Mouse (Mus musculus): ENCODE results near the gene Aktip. TPM values are rescaled to one million over a fixed set of nuclear protein-coding genes. Genes with fewer than 3 reads are reported as not detected.

Gene Aktip
- total RNA-seq, 2 experiments from 2014 or later, result 10.3 to 10.4 TPM

GRCm38 (mm10) chr8:91194081-91194480 lies 5.7 kb downstream of the Aktip start:
- ATAC-seq (replicated peaks; ENCODE audit: poor library complexity, severe bottlenecking), result no peak

GRCm38 (mm10) chr8:91192941-91193340 lies 6.8 kb downstream of the Aktip start:
- no peak for ATAC-seq (replicated peaks; ENCODE audit: poor library complexity, severe bottlenecking)

- peak; percentile 91 for ATAC-seq (replicated peaks; ENCODE audit: poor library complexity, severe bottlenecking)
Measured at GRCm38 (mm10) chr8:91190816-91191340, 8.9 kb downstream of the Aktip start.

GRCm38 (mm10) chr8:91188152-91188551 lies 11.6 kb downstream of the Aktip start:
- no peak for ATAC-seq (replicated peaks; ENCODE audit: poor library complexity, severe bottlenecking)

- no peak for ATAC-seq (replicated peaks; ENCODE audit: poor library complexity, severe bottlenecking)
Measured at GRCm38 (mm10) chr8:91186372-91186771, 13.4 kb downstream of the Aktip start.

- ATAC-seq (replicated peaks; ENCODE audit: poor library complexity, severe bottlenecking), result no peak
Measured at GRCm38 (mm10) chr8:91177708-91178107, 22.1 kb downstream of the Aktip start.

- peak; percentile 91 for ATAC-seq (replicated peaks; ENCODE audit: poor library complexity, severe bottlenecking)
Measured at GRCm38 (mm10) chr8:91176176-91176575, 23.6 kb downstream of the Aktip start.

GRCm38 (mm10) chr8:91171605-91172004 lies 28.2 kb downstream of the Aktip start:
- no peak for ATAC-seq (replicated peaks; ENCODE audit: poor library complexity, severe bottlenecking)

GRCm38 (mm10) chr8:91170914-91171313 lies 28.9 kb downstream of the Aktip start:
- ATAC-seq (replicated peaks; ENCODE audit: poor library complexity, severe bottlenecking), result no peak

- no peak for ATAC-seq (replicated peaks; ENCODE audit: poor library complexity, severe bottlenecking)
Measured at GRCm38 (mm10) chr8:91170152-91170551, 29.6 kb downstream of the Aktip start.

GRCm38 (mm10) chr8:91159959-91160800 lies 39.6 kb downstream of the Aktip start:
- peak; percentile 45 for ATAC-seq (replicated peaks; ENCODE audit: poor library complexity, severe bottlenecking)

- ATAC-seq (replicated peaks; ENCODE audit: poor library complexity, severe bottlenecking), result peak; percentile 79
Measured at GRCm38 (mm10) chr8:91158617-91159016, 41.2 kb downstream of the Aktip start.

GRCm38 (mm10) chr8:91154564-91154963 lies 45.2 kb downstream of the Aktip start:
- peak; percentile 41 for ATAC-seq (replicated peaks; ENCODE audit: poor library complexity, severe bottlenecking)

GRCm38 (mm10) chr8:91153831-91154230 lies 45.9 kb downstream of the Aktip start:
- ATAC-seq (replicated peaks; ENCODE audit: poor library complexity, severe bottlenecking), result no peak

- no peak for ATAC-seq (replicated peaks; ENCODE audit: poor library complexity, severe bottlenecking)
Measured at GRCm38 (mm10) chr8:91151531-91151930, 48.2 kb downstream of the Aktip start.

GRCm38 (mm10) chr8:91149298-91149697 lies 50.5 kb downstream of the Aktip start:
- no peak for ATAC-seq (replicated peaks; ENCODE audit: poor library complexity, severe bottlenecking)

GRCm38 (mm10) chr8:91148643-91149178 lies 51.1 kb downstream of the Aktip start:
- ATAC-seq (replicated peaks; ENCODE audit: poor library complexity, severe bottlenecking), result no peak

- peak; percentile 56 for ATAC-seq (replicated peaks; ENCODE audit: poor library complexity, severe bottlenecking)
Measured at GRCm38 (mm10) chr8:91147715-91148114, 52.1 kb downstream of the Aktip start.

GRCm38 (mm10) chr8:91140828-91141227 lies 58.9 kb downstream of the Aktip start:
- ATAC-seq (replicated peaks; ENCODE audit: poor library complexity, severe bottlenecking), result no peak

GRCm38 (mm10) chr8:91135308-91136181 lies 64.2 kb downstream of the Aktip start:
- no peak for ATAC-seq (replicated peaks; ENCODE audit: poor library complexity, severe bottlenecking)

GRCm38 (mm10) chr8:91134659-91135058 lies 65.1 kb downstream of the Aktip start:
- no peak for ATAC-seq (replicated peaks; ENCODE audit: poor library complexity, severe bottlenecking)

Data from granulocyte monocyte progenitor cell, adult 5-6 weeks (primary cell).